In the genomic region with DNA sequence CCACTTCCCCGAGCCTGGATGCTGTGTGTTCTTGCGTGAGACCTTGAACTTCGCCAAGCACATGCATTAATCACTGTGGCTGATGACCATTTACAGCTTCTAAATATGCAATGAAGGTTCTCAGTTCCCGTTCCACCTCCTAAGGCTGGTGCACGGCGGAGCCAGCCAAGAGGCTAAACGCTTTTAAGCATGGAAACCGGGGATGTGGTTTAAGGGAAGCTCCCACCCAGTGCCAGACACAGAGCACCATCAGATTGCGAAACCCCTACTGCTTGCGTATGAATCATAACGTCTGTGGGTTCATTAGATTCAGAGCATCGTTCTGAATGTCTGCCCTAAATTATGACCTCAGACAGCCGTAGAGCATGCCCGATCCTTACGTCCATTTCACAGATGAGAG, we compare ENCODE assay signal across 10 mouse cellular contexts. TPM values are rescaled to one million over a fixed set of nuclear protein-coding genes. Genes with fewer than 3 reads are reported as not detected.
DNase-seq lines count a peak whose midpoint lies in the region; ATAC-seq and TF ChIP-seq lines count a peak whose summit lies in the region.
"Had no signal": no experiment of that assay in that cellular context is flagged by ENCODE, and none has a peak within 500 bp of the region (broad histone marks: within the 10 kb centered on the region; RNA-seq: fewer than 3 reads in every experiment).

No protein-coding gene starts in this region.

- H3K9me3 ChIP-seq in hindbrain, embryonic 14.5 days (ENCODE audit: control insufficient read depth, low read length) = no peaks in the 10 kb centered on the region
- H3K9me3 ChIP-seq in hindbrain, embryonic 16.5 days (ENCODE audit: control insufficient read depth, low read length) = no peaks in the 10 kb centered on the region
- no peaks in the 10 kb centered on the region for H3K9me3 ChIP-seq in embryonic facial prominence, embryonic 14.5 days (ENCODE audit: control insufficient read depth, low read length)
- H3K9me3 ChIP-seq in limb, embryonic 14.5 days (ENCODE audit: control insufficient read depth, low read length) = no peaks in the 10 kb centered on the region
- H3K9me3 ChIP-seq in heart, embryonic 12.5 days (replicated peaks) = no peaks in the 10 kb centered on the region
- no peaks in the 10 kb centered on the region for H3K9me3 ChIP-seq in kidney, embryonic 14.5 days (ENCODE audit: control insufficient read depth, low read length)

- WGBS in hindbrain, embryonic 14.5 days = 59% methylated on average over 15 of the region's 15 CpGs
- WGBS in hindbrain, embryonic 16.5 days = 57% methylated on average over 15 of the region's 15 CpGs
- 44% methylated on average over 15 of the region's 15 CpGs for WGBS in embryonic facial prominence, embryonic 14.5 days
- 38% methylated on average over 15 of the region's 15 CpGs for WGBS in limb, embryonic 14.5 days
- WGBS in heart, embryonic 12.5 days = 86% methylated on average over 15 of the region's 15 CpGs
- 43% methylated on average over 15 of the region's 15 CpGs for WGBS in kidney, embryonic 14.5 days

- H3K4me2 ChIP-seq in hindbrain, embryonic 14.5 days (replicated peaks) = no peak overlapping the region
- no peak overlapping the region for H3K4me2 ChIP-seq in hindbrain, embryonic 16.5 days (ENCODE audit: low read length)
- H3K4me2 ChIP-seq in embryonic facial prominence, embryonic 14.5 days (ENCODE audit: low read depth, low read length) = peak overlapping the region; percentile 2; the same call in 1 of the 2 replicates
- 0 out of 2 replicates have a peak overlapping the region, but pooled peaks have one; percentile 41 for H3K4me2 ChIP-seq in limb, embryonic 14.5 days (replicated peaks; ENCODE audit: low read depth, low read length, severe bottlenecking)
- H3K4me2 ChIP-seq in heart, embryonic 12.5 days = no peak overlapping the region
- no peak overlapping the region for H3K4me2 ChIP-seq in kidney, embryonic 14.5 days (replicated peaks; ENCODE audit: low read depth, low read length)

- no peak overlapping the region for H3K9ac ChIP-seq in hindbrain, embryonic 14.5 days
- no peak overlapping the region for H3K9ac ChIP-seq in hindbrain, embryonic 16.5 days (ENCODE audit: low read depth, low read length)
- H3K9ac ChIP-seq in embryonic facial prominence, embryonic 14.5 days (ENCODE audit: low read depth, low read length) = no peak overlapping the region
- no peak overlapping the region for H3K9ac ChIP-seq in limb, embryonic 14.5 days (ENCODE audit: low read depth, low read length, severe bottlenecking)
- no peak overlapping the region for H3K9ac ChIP-seq in heart, embryonic 12.5 days
- H3K9ac ChIP-seq in kidney, embryonic 14.5 days (ENCODE audit: low read depth, low read length) = no peak overlapping the region
- H3K9ac ChIP-seq: lung, embryonic 14.5 days had no signal

- intact Hi-C loops in left cerebral cortex, postnatal 10 days (cut with DNase I) = no loop called here

- no peaks in the 10 kb centered on the region for H3K36me3 ChIP-seq in hindbrain, embryonic 14.5 days (replicated peaks; ENCODE audit: control insufficient read depth, insufficient read depth)
- no peaks in the 10 kb centered on the region for H3K36me3 ChIP-seq in hindbrain, embryonic 16.5 days (ENCODE audit: control insufficient read depth, insufficient read depth, low read length)
- H3K36me3 ChIP-seq in embryonic facial prominence, embryonic 14.5 days (ENCODE audit: control insufficient read depth, insufficient read depth, low read length) = no peaks in the 10 kb centered on the region
- no peaks in the 10 kb centered on the region for H3K36me3 ChIP-seq in limb, embryonic 14.5 days (ENCODE audit: control insufficient read depth, insufficient read depth, low read length)
- H3K36me3 ChIP-seq in heart, embryonic 12.5 days = no peaks in the 10 kb centered on the region
- H3K36me3 ChIP-seq in kidney, embryonic 14.5 days (ENCODE audit: control insufficient read depth, insufficient read depth, low read length) = no peaks in the 10 kb centered on the region

- H3K27ac ChIP-seq in hindbrain, embryonic 14.5 days = peak overlapping the region; percentile 27; the same call in 1 of the 2 replicates
- no peak overlapping the region for H3K27ac ChIP-seq in hindbrain, embryonic 16.5 days (ENCODE audit: low read depth, low read length)
- H3K27ac ChIP-seq in embryonic facial prominence, embryonic 14.5 days (replicated peaks; ENCODE audit: low read depth, low read length) = peak overlapping the region; percentile 39; the same call in 1 of the 2 replicates
- H3K27ac ChIP-seq in limb, embryonic 14.5 days (replicated peaks; ENCODE audit: low read depth, low read length) = peak overlapping the region; percentile 9; the same call in 1 of the 2 replicates
- no peak overlapping the region for H3K27ac ChIP-seq in heart, embryonic 12.5 days (ENCODE audit: poor library complexity, severe bottlenecking)
- H3K27ac ChIP-seq in kidney, embryonic 14.5 days (ENCODE audit: low read depth, low read length) = no peak overlapping the region

- peaks cover 42% of the 10 kb centered on the region for H3K4me1 ChIP-seq in hindbrain, embryonic 14.5 days (replicated peaks; ENCODE audit: control insufficient read depth, insufficient read depth, low read length)
- H3K4me1 ChIP-seq in hindbrain, embryonic 16.5 days (ENCODE audit: control insufficient read depth, insufficient read depth, low read depth, low read length) = peaks cover 19% of the 10 kb centered on the region
- peaks cover 63% of the 10 kb centered on the region for H3K4me1 ChIP-seq in embryonic facial prominence, embryonic 14.5 days (ENCODE audit: control insufficient read depth, insufficient read depth, low read length)
- H3K4me1 ChIP-seq in limb, embryonic 14.5 days (ENCODE audit: control insufficient read depth, insufficient read depth, low read length) = peaks cover 70% of the 10 kb centered on the region
- H3K4me1 ChIP-seq in heart, embryonic 12.5 days (replicated peaks) = peaks cover 47% of the 10 kb centered on the region
- H3K4me1 ChIP-seq in kidney, embryonic 14.5 days (ENCODE audit: control insufficient read depth, insufficient read depth, low read length) = peaks cover 39% of the 10 kb centered on the region

- no peak for TF ChIP-seq POLR2A in limb, embryonic 14.5 days (IDR thresholded peaks at IDR 0.05; ENCODE audit: borderline replicate concordance, extremely low read depth, insufficient read depth, insufficient read length)

- H3K27me3 ChIP-seq in hindbrain, embryonic 14.5 days (ENCODE audit: control insufficient read depth, insufficient read depth, low read length) = no peaks in the 10 kb centered on the region
- no peaks in the 10 kb centered on the region for H3K27me3 ChIP-seq in hindbrain, embryonic 16.5 days (replicated peaks; ENCODE audit: control insufficient read depth, insufficient read depth, low read length)
- H3K27me3 ChIP-seq in embryonic facial prominence, embryonic 14.5 days (replicated peaks; ENCODE audit: control insufficient read depth, insufficient read depth, low read length) = no peaks in the 10 kb centered on the region
- no peaks in the 10 kb centered on the region for H3K27me3 ChIP-seq in limb, embryonic 14.5 days (ENCODE audit: control insufficient read depth, insufficient read depth, low read length)
- no peaks in the 10 kb centered on the region for H3K27me3 ChIP-seq in heart, embryonic 12.5 days (replicated peaks)
- no peaks in the 10 kb centered on the region for H3K27me3 ChIP-seq in kidney, embryonic 14.5 days (ENCODE audit: control insufficient read depth, insufficient read depth, low read length)

- no peak overlapping the region for H3K4me3 ChIP-seq in hindbrain, embryonic 14.5 days (replicated peaks; ENCODE audit: low read length)
- H3K4me3 ChIP-seq in hindbrain, embryonic 16.5 days (ENCODE audit: low read length) = no peak overlapping the region
- H3K4me3 ChIP-seq in embryonic facial prominence, embryonic 14.5 days (ENCODE audit: low read depth, low read length) = no peak overlapping the region
- H3K4me3 ChIP-seq in limb, embryonic 14.5 days (replicated peaks; ENCODE audit: low read length) = no peak overlapping the region
- H3K4me3 ChIP-seq in heart, embryonic 12.5 days = no peak overlapping the region
- H3K4me3 ChIP-seq in kidney, embryonic 14.5 days (ENCODE audit: low read length) = no peak overlapping the region

- no peak for ATAC-seq in hindbrain, embryonic 14.5 days (ENCODE audit: low FRiP score)
- no peak for ATAC-seq in hindbrain, embryonic 16.5 days
- ATAC-seq in embryonic facial prominence, embryonic 14.5 days (ENCODE audit: low read depth) = no peak
- ATAC-seq in limb, embryonic 14.5 days (ENCODE audit: low FRiP score, low read depth) = no peak
- no peak for ATAC-seq in heart, embryonic 12.5 days (ENCODE audit: insufficient number of reproducible peaks, low FRiP score)
- no peak for ATAC-seq in kidney, embryonic 14.5 days (ENCODE audit: low FRiP score, low TSS enrichment)

- DNase-seq in hindbrain, embryonic 14.5 days (ENCODE audit: low spot score) = no peak
- DNase-seq in CD4-positive, CD25-positive, alpha-beta regulatory T cell, adult 2 months (ENCODE audit: low read depth, low spot score) = peak; percentile 59
- no peak for DNase-seq in embryonic facial prominence, embryonic 14.5 days (ENCODE audit: low spot score)
- no peak for DNase-seq in limb, embryonic 14.5 days (ENCODE audit: low spot score)
- DNase-seq in left cerebral cortex, postnatal 10 days (ENCODE audit: extremely low spot score in 1 of 2, low spot score in 2 of 2) = no peak
- DNase-seq: embryo, embryonic 11 days had no signal

RNA-seq across cellular contexts. Expression of a gene that starts 41.6 kb away (rescaled TPM):
- polyA plus RNA-seq in hindbrain, embryonic 14.5 days (2014; fragmentation: Nextera tagmentation; extraction: Ambion mirVana) = 29.6 and 30.7 TPM in 2 replicates
- 12.0 and 16.7 TPM in 2 replicates for polyA plus RNA-seq in hindbrain, embryonic 16.5 days (2015; fragmentation: Nextera tagmentation; extraction: Ambion mirVana)
- 16.5 and 20.7 TPM in 2 replicates for polyA plus RNA-seq in embryonic facial prominence, embryonic 14.5 days (2014; fragmentation: Nextera tagmentation; extraction: Ambion mirVana)
- 16.0 and 20.1 TPM in 2 replicates for polyA plus RNA-seq in limb, embryonic 14.5 days (2012; rRNA removed)
- polyA plus RNA-seq in limb, embryonic 14.5 days (2014; fragmentation: Nextera tagmentation; extraction: Ambion mirVana) = 26.4 and 26.7 TPM in 2 replicates
- total RNA-seq in left cerebral cortex, postnatal 10 days (2021) = 10 to 100 TPM; 66.1 to 75.1 TPM
- 4.9 and 5.0 TPM in 2 replicates for polyA plus RNA-seq in heart, embryonic 12.5 days (2016; fragmentation: Nextera tagmentation; extraction: Ambion mirVana)
- 3.5 and 5.3 TPM in 2 replicates for polyA plus RNA-seq in kidney, embryonic 14.5 days (2014; fragmentation: Nextera tagmentation; extraction: Ambion mirVana)

Comparison
In these comparisons a context has a peak if more than half of its experiments do, and no peak if none do; other contexts are left out.
1. H3K27ac ChIP-seq: peak in hindbrain, embryonic 14.5 days (single experiment), embryonic facial prominence, embryonic 14.5 days (single experiment) and limb, embryonic 14.5 days (single experiment); none in hindbrain, embryonic 16.5 days (single experiment), heart, embryonic 12.5 days (single experiment) and kidney, embryonic 14.5 days (single experiment).
2. H3K4me2 ChIP-seq: peak in embryonic facial prominence, embryonic 14.5 days (single experiment) and limb, embryonic 14.5 days (single experiment); none in hindbrain, embryonic 14.5 days (single experiment), hindbrain, embryonic 16.5 days (single experiment), heart, embryonic 12.5 days (single experiment) and kidney, embryonic 14.5 days (single experiment).